In the genomic region with DNA sequence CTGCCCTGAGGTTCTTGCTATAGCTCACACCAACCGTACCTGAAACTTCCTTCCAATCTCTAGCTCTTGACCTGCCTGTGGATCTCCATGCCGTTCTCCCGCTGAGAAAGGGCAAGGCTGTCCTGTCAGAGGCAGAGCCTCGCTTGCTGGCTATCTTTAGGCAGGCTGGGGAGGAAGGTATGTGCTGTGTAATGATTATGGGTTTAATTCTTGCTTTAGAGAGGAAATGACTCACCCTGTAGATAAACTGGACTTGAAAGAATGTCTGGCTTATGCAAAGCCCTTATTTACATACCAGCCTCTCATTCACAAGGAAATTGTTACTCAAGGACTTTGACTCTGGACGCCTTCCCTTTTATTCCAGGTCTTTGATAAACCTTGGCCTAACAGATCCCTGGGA, we compare ENCODE assay signal across 9 mouse cellular contexts.
DNase-seq lines count a peak whose midpoint lies in the region; ATAC-seq and TF ChIP-seq lines count a peak whose summit lies in the region.
"Had no signal": no experiment of that assay in that cellular context is flagged by ENCODE, and none has a peak within 500 bp of the region (broad histone marks: within the 10 kb centered on the region; RNA-seq: fewer than 3 reads in every experiment).

No protein-coding gene starts in this region.

- 38% methylated on average over 5 of the region's 5 CpGs for WGBS in kidney, embryonic 15.5 days
- 11% methylated on average over 5 of the region's 5 CpGs for WGBS in liver, embryonic 11.5 days
- 12% methylated on average over 5 of the region's 5 CpGs for WGBS in stomach, embryonic 15.5 days

- H3K4me2 ChIP-seq in kidney, embryonic 15.5 days = 0 out of 2 replicates have a peak overlapping the region, but pooled peaks have one; percentile 14
- peak overlapping the region; percentile 21 for H3K4me2 ChIP-seq in liver, embryonic 11.5 days
- H3K4me2 ChIP-seq in stomach, embryonic 15.5 days = peak overlapping the region; percentile 36

- TF ChIP-seq CTCF in embryonic fibroblast, embryonic 13.5 days (IDR thresholded peaks at IDR 0.05; ENCODE audit: borderline replicate concordance, insufficient read depth, low read length) = no peak

- H3K4me1 ChIP-seq in kidney, embryonic 15.5 days = peaks cover 38% of the 10 kb centered on the region
- H3K4me1 ChIP-seq in embryonic fibroblast, embryonic 13.5 days (ENCODE audit: control insufficient read depth, insufficient read depth, low read length) = peaks cover 8% of the 10 kb centered on the region
- H3K4me1 ChIP-seq in liver, embryonic 11.5 days (replicated peaks; ENCODE audit: control insufficient read depth, insufficient read depth, low read length) = peaks cover 41% of the 10 kb centered on the region
- peaks cover 28% of the 10 kb centered on the region for H3K4me1 ChIP-seq in stomach, embryonic 15.5 days

- H3K27ac ChIP-seq in kidney, embryonic 15.5 days = peak overlapping the region; percentile 64
- H3K27ac ChIP-seq in embryonic fibroblast, embryonic 13.5 days (ENCODE audit: insufficient read depth, low read length) = peak overlapping the region; percentile 77
- H3K27ac ChIP-seq in liver, embryonic 11.5 days (ENCODE audit: low read depth, low read length) = no peak overlapping the region; the same call in 1 of the 2 replicates
- peak overlapping the region; percentile 81 for H3K27ac ChIP-seq in stomach, embryonic 15.5 days

- no peak overlapping the region for H3K9ac ChIP-seq in kidney, embryonic 15.5 days
- no peak overlapping the region for H3K9ac ChIP-seq in liver, embryonic 11.5 days (ENCODE audit: low read depth, low read length)
- no peak overlapping the region for H3K9ac ChIP-seq in stomach, embryonic 15.5 days

- no peaks in the 10 kb centered on the region for H3K9me3 ChIP-seq in kidney, embryonic 15.5 days (replicated peaks)
- H3K9me3 ChIP-seq in liver, embryonic 11.5 days (ENCODE audit: control insufficient read depth, low read length) = no peaks in the 10 kb centered on the region
- H3K9me3 ChIP-seq in stomach, embryonic 15.5 days = no peaks in the 10 kb centered on the region

- H3K36me3 ChIP-seq in kidney, embryonic 15.5 days = no peaks in the 10 kb centered on the region
- H3K36me3 ChIP-seq in liver, embryonic 11.5 days (ENCODE audit: control insufficient read depth, insufficient read depth, low read length) = no peaks in the 10 kb centered on the region
- H3K36me3 ChIP-seq in stomach, embryonic 15.5 days = no peaks in the 10 kb centered on the region

- no peak for DNase-seq in kidney, postnatal 10 days
- DNase-seq in liver, embryonic 11.5 days (ENCODE audit: low spot score) = no peak
- DNase-seq in left cerebral cortex, adult 8-10 months (ENCODE audit: low spot score in 2 of 2) = no peak
- DNase-seq in layer of hippocampus, postnatal 25 days (ENCODE audit: extremely low spot score in 1 of 2, low spot score in 1 of 2) = no peak
- DNase-seq in thymus, adult 18-20 months = no peak
- DNase-seq: gastrocnemius, postnatal 25 days had no signal

- no peak overlapping the region for H3K4me3 ChIP-seq in kidney, embryonic 15.5 days (replicated peaks)
- no peak overlapping the region for H3K4me3 ChIP-seq in embryonic fibroblast, embryonic 13.5 days (ENCODE audit: insufficient read depth, low read length)
- no peak overlapping the region for H3K4me3 ChIP-seq in liver, embryonic 11.5 days (ENCODE audit: low read depth, low read length)
- no peak overlapping the region for H3K4me3 ChIP-seq in stomach, embryonic 15.5 days (replicated peaks)

- TF ChIP-seq POLR2A in embryonic fibroblast, embryonic 13.5 days (IDR thresholded peaks at IDR 0.05; ENCODE audit: low read depth, low read length) = no peak

- peak; percentile 65 for ATAC-seq in kidney, embryonic 15.5 days (replicated peaks; ENCODE audit: low FRiP score)
- ATAC-seq in liver, embryonic 11.5 days (replicated peaks; ENCODE audit: low FRiP score) = peak; percentile 64
- peak; percentile 93 for ATAC-seq in stomach, embryonic 15.5 days (ENCODE audit: insufficient read depth, low FRiP score, low read depth)

- no peaks in the 10 kb centered on the region for H3K27me3 ChIP-seq in kidney, embryonic 15.5 days
- no peaks in the 10 kb centered on the region for H3K27me3 ChIP-seq in liver, embryonic 11.5 days (replicated peaks; ENCODE audit: control insufficient read depth, insufficient read depth, low read length)
- H3K27me3 ChIP-seq in stomach, embryonic 15.5 days (replicated peaks) = no peaks in the 10 kb centered on the region
